Mouse (Mus musculus): ENCODE results near the gene Slit2. TPM values are rescaled to one million over a fixed set of nuclear protein-coding genes. Genes with fewer than 3 reads are reported as not detected.

Gene Slit2
- polyA plus RNA-seq, 1 experiment from 2014 or later, result 47.0 TPM

- Histone ChIP-seq H3K9ac (ENCODE audit: low read length) (peak overlapping the region; percentile 79), H3K4me3 (ENCODE audit: control insufficient read depth in 1 of 2, insufficient read depth in 1 of 2, low read depth in 1 of 2, low read length in 2 of 2) (peak overlapping the region; percentile 67 to 75), H3K27ac (replicated peaks in 1 of 2; ENCODE audit: control insufficient read depth in 1 of 2, insufficient read depth in 1 of 2, low read depth in 2 of 2, low read length in 2 of 2) (peak overlapping the region; percentile 40 to 73; a peak in 3 of 4 replicates), H3K4me1 (ENCODE audit: control insufficient read depth in 2 of 2, insufficient read depth in 2 of 2, low read length in 2 of 2) (peaks cover 2 to 14% of the 10 kb centered on the region in 2 experiments; a peak in 2 of 4 replicates), H3K9me3 (ENCODE audit: control insufficient read depth, low read length) (no peaks in the 10 kb centered on the region), H3K4me2 (ENCODE audit: low read length) (peak overlapping the region; percentile 97), H3K27me3 (ENCODE audit: control insufficient read depth, insufficient read depth, low read length) (peaks cover 10% of the 10 kb centered on the region), H3K36me3 (ENCODE audit: control insufficient read depth, insufficient read depth, low read length) (peaks cover 2% of the 10 kb centered on the region; the same call in 1 of the 2 replicates)
- under 1% methylated on average over 38 of the region's 38 CpGs for WGBS
- no peak for ATAC-seq (ENCODE audit: insufficient number of reproducible peaks, insufficient read depth, low FRiP score, low read depth)
Observed at GRCm38 (mm10) chr5:47983746-47984583, 1.0 kb downstream of the Slit2 start.

GRCm38 (mm10) chr5:47984584-47985197 is 1.8 kb downstream of the Slit2 start:
- peaks cover 10% of the 10 kb centered on the region for H3K27me3 ChIP-seq (ENCODE audit: control insufficient read depth, insufficient read depth, low read length)
- peaks cover 2 to 14% of the 10 kb centered on the region in 2 experiments; a peak in 2 of 4 replicates for H3K4me1 ChIP-seq (ENCODE audit: control insufficient read depth in 2 of 2, insufficient read depth in 2 of 2, low read length in 2 of 2)
- no peaks in the 10 kb centered on the region for H3K9me3 ChIP-seq (ENCODE audit: control insufficient read depth, low read length)
- 4% methylated on average over 23 of the region's 23 CpGs for WGBS
- H3K4me2 ChIP-seq (ENCODE audit: low read length), result peak overlapping the region; percentile 97
- peak overlapping the region; percentile 79 for H3K9ac ChIP-seq (ENCODE audit: low read length)
- H3K36me3 ChIP-seq (ENCODE audit: control insufficient read depth, insufficient read depth, low read length), result peaks cover 5% of the 10 kb centered on the region; the same call in 1 of the 2 replicates
- peak overlapping the region; percentile 67 to 75 for H3K4me3 ChIP-seq (ENCODE audit: control insufficient read depth in 1 of 2, insufficient read depth in 1 of 2, low read depth in 1 of 2, low read length in 2 of 2)
- no peak for ATAC-seq (ENCODE audit: insufficient number of reproducible peaks, insufficient read depth, low FRiP score, low read depth)
- H3K27ac ChIP-seq (replicated peaks in 1 of 2; ENCODE audit: control insufficient read depth in 1 of 2, insufficient read depth in 1 of 2, low read depth in 2 of 2, low read length in 2 of 2), result peak overlapping the region in 1 of 2 experiments; percentile 73; a peak in 2 of 4 replicates

DNA sequence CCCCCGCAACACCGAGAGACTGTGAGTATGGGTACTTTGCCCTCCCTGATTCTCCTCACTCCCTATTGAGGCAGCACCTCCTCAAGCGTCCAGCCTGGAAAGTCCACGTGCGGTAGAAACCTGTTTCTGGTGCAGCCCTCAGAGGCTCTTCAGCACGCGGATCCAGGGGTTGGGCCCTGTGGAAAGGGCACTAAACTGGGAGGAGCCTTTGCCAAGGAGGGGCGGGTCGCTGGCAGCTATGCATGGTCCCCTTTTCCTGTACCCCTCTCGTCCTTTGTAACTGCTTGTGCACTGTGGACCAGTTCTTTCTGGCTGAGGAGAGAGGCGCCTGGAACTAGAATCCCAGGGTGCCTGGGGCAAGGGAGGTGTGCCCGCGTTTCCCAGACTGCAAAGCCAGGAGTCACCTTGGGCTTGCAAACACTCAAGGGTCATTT is 2.3 kb downstream of the Slit2 start:
- H3K4me3 ChIP-seq (ENCODE audit: control insufficient read depth in 1 of 2, insufficient read depth in 1 of 2, low read depth in 1 of 2, low read length in 2 of 2), result peak overlapping the region; percentile 67 to 75
- 1% methylated on average over 13 of the region's 13 CpGs for WGBS
- H3K27ac ChIP-seq (replicated peaks in 1 of 2; ENCODE audit: control insufficient read depth in 1 of 2, insufficient read depth in 1 of 2, low read depth in 2 of 2, low read length in 2 of 2), result 0 out of 4 replicates have a peak overlapping the region, but pooled peaks of 1 of the 2 experiments have one; percentile 73
- H3K27me3 ChIP-seq (ENCODE audit: control insufficient read depth, insufficient read depth, low read length), result peaks cover 10% of the 10 kb centered on the region
- H3K36me3 ChIP-seq (ENCODE audit: control insufficient read depth, insufficient read depth, low read length), result peaks cover 5% of the 10 kb centered on the region; the same call in 1 of the 2 replicates
- H3K4me2 ChIP-seq (ENCODE audit: low read length), result peak overlapping the region; percentile 97
- peak overlapping the region; percentile 79 for H3K9ac ChIP-seq (ENCODE audit: low read length)
- ATAC-seq (ENCODE audit: insufficient number of reproducible peaks, insufficient read depth, low FRiP score, low read depth), result peak; percentile 29
- peaks cover 2 to 14% of the 10 kb centered on the region in 2 experiments; a peak in 2 of 4 replicates for H3K4me1 ChIP-seq (ENCODE audit: control insufficient read depth in 2 of 2, insufficient read depth in 2 of 2, low read length in 2 of 2)
- no peaks in the 10 kb centered on the region for H3K9me3 ChIP-seq (ENCODE audit: control insufficient read depth, low read length)

- 2% methylated on average over 48 of the region's 48 CpGs for WGBS
- H3K27ac ChIP-seq (replicated peaks in 1 of 2; ENCODE audit: control insufficient read depth in 1 of 2, insufficient read depth in 1 of 2, low read depth in 2 of 2, low read length in 2 of 2), result 0 out of 4 replicates have a peak overlapping the region, but pooled peaks of 1 of the 2 experiments have one; percentile 19
- peaks cover 2 to 14% of the 10 kb centered on the region in 2 experiments; a peak in 2 of 4 replicates for H3K4me1 ChIP-seq (ENCODE audit: control insufficient read depth in 2 of 2, insufficient read depth in 2 of 2, low read length in 2 of 2)
Observed at GRCm38 (mm10) chr5:47985901-47986670, 3.1 kb downstream of the Slit2 start.

DNA sequence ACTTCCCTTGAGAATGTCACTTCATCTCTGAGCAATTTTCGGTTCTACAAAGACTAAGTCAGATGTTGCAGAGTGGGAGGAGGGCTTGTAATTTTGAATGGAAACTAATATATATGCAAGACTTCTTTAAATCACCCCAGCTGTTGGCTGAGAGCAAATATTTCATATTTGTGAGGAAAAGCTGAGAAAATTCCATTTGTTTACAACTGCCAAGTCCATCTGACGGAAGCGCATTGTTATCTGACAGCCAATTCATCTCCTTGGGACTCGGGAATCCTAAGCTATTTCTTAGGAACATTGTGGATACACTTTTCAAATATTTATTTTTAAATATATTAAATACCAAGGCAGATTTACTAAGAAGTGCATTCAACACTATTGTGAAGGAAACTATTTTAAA is 8.0 kb downstream of the Slit2 start:
- no peak overlapping the region for H3K27ac ChIP-seq (replicated peaks in 1 of 2; ENCODE audit: control insufficient read depth in 1 of 2, insufficient read depth in 1 of 2, low read depth in 2 of 2, low read length in 2 of 2)
- H3K4me1 ChIP-seq (ENCODE audit: control insufficient read depth in 2 of 2, insufficient read depth in 2 of 2, low read length in 2 of 2), result peaks cover 0 to 5% of the 10 kb centered on the region in 2 experiments; a peak in 2 of 4 replicates
- H3K9me3 ChIP-seq (ENCODE audit: control insufficient read depth, low read length), result no peaks in the 10 kb centered on the region
- no peak overlapping the region for H3K4me3 ChIP-seq (ENCODE audit: control insufficient read depth in 1 of 2, insufficient read depth in 1 of 2, low read depth in 1 of 2, low read length in 2 of 2)
- H3K27me3 ChIP-seq (ENCODE audit: control insufficient read depth, insufficient read depth, low read length), result 0 out of 2 replicates have a peak, but pooled peaks cover under 1% of the 10 kb centered on the region
- 69% methylated on average over 4 of the region's 4 CpGs for WGBS
- H3K4me2 ChIP-seq (ENCODE audit: low read length), result no peak overlapping the region
- ATAC-seq (ENCODE audit: insufficient number of reproducible peaks, insufficient read depth, low FRiP score, low read depth), result no peak
- H3K36me3 ChIP-seq (ENCODE audit: control insufficient read depth, insufficient read depth, low read length), result peaks cover 25% of the 10 kb centered on the region
- H3K9ac ChIP-seq (ENCODE audit: low read length), result no peak overlapping the region

More at GRCm38 (mm10) chr5:47985901-47986670, 3.1 kb downstream of the Slit2 start:
- ATAC-seq (ENCODE audit: insufficient number of reproducible peaks, insufficient read depth, low FRiP score, low read depth), result no peak
- Histone ChIP-seq H3K36me3 (ENCODE audit: control insufficient read depth, insufficient read depth, low read length) (peaks cover 9% of the 10 kb centered on the region), H3K9me3 (ENCODE audit: control insufficient read depth, low read length) (no peaks in the 10 kb centered on the region), H3K9ac (ENCODE audit: low read length) (peak overlapping the region; percentile 79), H3K27me3 (ENCODE audit: control insufficient read depth, insufficient read depth, low read length) (peaks cover 10% of the 10 kb centered on the region), H3K4me3 (ENCODE audit: control insufficient read depth in 1 of 2, insufficient read depth in 1 of 2, low read depth in 1 of 2, low read length in 2 of 2) (peak overlapping the region; percentile 67 to 75), H3K4me2 (ENCODE audit: low read length) (peak overlapping the region; percentile 97)

DNA sequence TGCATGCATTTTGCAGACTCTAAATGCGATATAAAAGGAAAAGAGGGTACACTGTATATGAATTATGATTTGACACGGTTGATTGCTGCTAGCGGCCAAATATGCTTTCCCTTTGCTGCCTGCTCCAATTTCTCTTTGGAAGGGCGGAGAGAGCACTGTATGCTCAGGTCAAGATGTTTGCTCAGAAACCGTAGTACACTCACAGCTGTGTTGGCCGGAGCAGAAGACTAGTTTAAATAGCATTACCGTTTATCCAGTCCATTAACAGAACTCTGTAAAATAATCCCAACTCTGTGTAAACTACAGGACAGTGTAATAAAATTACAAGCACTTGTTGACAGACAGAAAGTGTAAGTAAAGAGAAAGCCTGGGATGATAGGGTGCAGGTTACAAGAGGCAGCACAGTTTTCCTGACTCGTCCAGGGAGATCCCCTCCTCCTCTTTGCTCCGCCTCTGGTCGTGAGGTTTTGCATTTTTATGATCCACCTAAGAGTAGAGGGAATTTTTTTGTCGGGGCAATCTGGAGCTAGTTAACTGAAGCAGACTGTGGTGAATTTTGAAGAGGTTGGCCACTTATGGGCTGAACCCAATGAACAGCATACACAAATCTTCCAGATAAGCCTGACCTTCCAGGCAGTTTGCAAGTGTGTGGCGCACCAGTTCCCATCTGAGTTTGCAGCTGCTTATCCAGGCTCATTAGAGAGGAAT is 20.9 kb downstream of the Slit2 start:
- Histone ChIP-seq H3K9me3 (ENCODE audit: control insufficient read depth, low read length) (no peaks in the 10 kb centered on the region), H3K4me2 (ENCODE audit: low read length) (peak overlapping the region; percentile 29), H3K9ac (ENCODE audit: low read length) (no peak overlapping the region), H3K4me3 (ENCODE audit: control insufficient read depth in 1 of 2, insufficient read depth in 1 of 2, low read depth in 1 of 2, low read length in 2 of 2) (no peak overlapping the region), H3K36me3 (ENCODE audit: control insufficient read depth, insufficient read depth, low read length) (peaks cover 27% of the 10 kb centered on the region; the same call in 1 of the 2 replicates), H3K4me1 (ENCODE audit: control insufficient read depth in 2 of 2, insufficient read depth in 2 of 2, low read length in 2 of 2) (0 out of 4 replicates have a peak, but pooled peaks cover 0 to 5% of the 10 kb centered on the region in 2 experiments), H3K27me3 (ENCODE audit: control insufficient read depth, insufficient read depth, low read length) (no peaks in the 10 kb centered on the region), H3K27ac (replicated peaks in 1 of 2; ENCODE audit: control insufficient read depth in 1 of 2, insufficient read depth in 1 of 2, low read depth in 2 of 2, low read length in 2 of 2) (no peak overlapping the region)
- 52% methylated on average over 12 of the region's 12 CpGs for WGBS
- ATAC-seq (ENCODE audit: insufficient number of reproducible peaks, insufficient read depth, low FRiP score, low read depth), result no peak

Data from heart, embryonic 14.5 days (tissue).